Comparison of ENCODE assay signal across 27 mouse cellular contexts in the genomic region with DNA sequence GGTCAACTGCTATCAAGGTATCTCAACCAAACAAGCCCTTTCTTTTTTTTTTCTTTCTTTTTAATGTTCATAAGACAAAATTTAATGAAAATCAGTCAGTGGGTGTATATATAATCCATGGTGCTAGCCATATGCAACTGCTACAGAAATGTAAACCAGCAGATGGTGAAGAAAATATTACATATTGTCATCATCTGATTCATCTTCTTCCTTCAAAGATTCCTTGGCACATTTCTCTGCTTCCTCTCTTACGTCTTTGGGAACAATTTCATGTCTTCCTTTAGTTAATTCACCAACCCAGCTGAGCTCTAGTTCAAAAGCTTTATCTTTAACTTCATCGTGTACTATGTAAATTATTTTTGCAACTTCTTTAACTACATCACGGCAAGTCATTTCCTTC. TPM values are rescaled to one million over a fixed set of nuclear protein-coding genes. Genes with fewer than 3 reads are reported as not detected.
"Had no signal": no experiment of that assay in that cellular context is flagged by ENCODE, and none has a peak within 500 bp of the region (broad histone marks: within the 10 kb centered on the region; RNA-seq: fewer than 3 reads in every experiment).

No protein-coding gene starts in this region.

- DNase-seq: gastrocnemius, adult 2 months; gastrocnemius, postnatal 10 days; gastrocnemius, postnatal 25 days; heart, adult 18-20 months; heart, postnatal 10 days; heart, postnatal 4 days; kidney, adult 11 months; kidney, adult 2 months; kidney, adult 9 months; kidney, postnatal 14 days; kidney, postnatal 36 days; layer of hippocampus, postnatal 36 days had no signal

- ATAC-seq: hindbrain, embryonic 16.5 days; inflammation-experienced regulatory T-cells, adult 6 months; intestine, embryonic 15.5 days; liver, embryonic 12.5 days had no signal

RNA-seq across cellular contexts. Expression of a gene that starts 10.2 kb away (rescaled TPM):
- total RNA-seq: gastrocnemius, adult 2 months; gastrocnemius, postnatal 10 days; gastrocnemius, postnatal 25 days; gastrocnemius, postnatal 4 days; granulocyte monocyte progenitor cell, adult 5-6 weeks; heart, adult 18-20 months; heart, adult 8-10 months; heart, postnatal 10 days; heart, postnatal 25 days; heart, postnatal 4 days; layer of hippocampus, adult 18-20 months; layer of hippocampus, adult 8-10 months; layer of hippocampus, postnatal 14 days; layer of hippocampus, postnatal 36 days; left cerebral cortex, adult 2 months; left cerebral cortex, postnatal 14 days; left cerebral cortex, postnatal 36 days; liver, adult 2 months had no signal

RNA-seq across cellular contexts. Expression of a gene that starts 12.5 kb away (rescaled TPM):
- total RNA-seq: gastrocnemius, adult 2 months; gastrocnemius, postnatal 10 days; gastrocnemius, postnatal 25 days; gastrocnemius, postnatal 4 days; granulocyte monocyte progenitor cell, adult 5-6 weeks; heart, adult 18-20 months; heart, adult 8-10 months; heart, postnatal 10 days; heart, postnatal 25 days; heart, postnatal 4 days; layer of hippocampus, adult 18-20 months; layer of hippocampus, adult 8-10 months; layer of hippocampus, postnatal 14 days; layer of hippocampus, postnatal 36 days; left cerebral cortex, adult 2 months; left cerebral cortex, postnatal 14 days; left cerebral cortex, postnatal 36 days; liver, adult 2 months had no signal

RNA-seq across cellular contexts. Expression of a gene that starts 28.4 kb away (rescaled TPM):
- total RNA-seq: gastrocnemius, adult 2 months; gastrocnemius, postnatal 10 days; gastrocnemius, postnatal 25 days; gastrocnemius, postnatal 4 days; granulocyte monocyte progenitor cell, adult 5-6 weeks; heart, adult 18-20 months; heart, adult 8-10 months; heart, postnatal 10 days; heart, postnatal 25 days; heart, postnatal 4 days; layer of hippocampus, adult 18-20 months; layer of hippocampus, adult 8-10 months; layer of hippocampus, postnatal 14 days; layer of hippocampus, postnatal 36 days; left cerebral cortex, adult 2 months; left cerebral cortex, postnatal 14 days; left cerebral cortex, postnatal 36 days; liver, adult 2 months had no signal

RNA-seq across cellular contexts. Expression of a gene that starts 45.4 kb away (rescaled TPM):
- total RNA-seq: gastrocnemius, adult 2 months; gastrocnemius, postnatal 10 days; gastrocnemius, postnatal 25 days; gastrocnemius, postnatal 4 days; granulocyte monocyte progenitor cell, adult 5-6 weeks; heart, adult 18-20 months; heart, adult 8-10 months; heart, postnatal 10 days; heart, postnatal 25 days; heart, postnatal 4 days; layer of hippocampus, adult 18-20 months; layer of hippocampus, adult 8-10 months; layer of hippocampus, postnatal 14 days; layer of hippocampus, postnatal 36 days; left cerebral cortex, adult 2 months; left cerebral cortex, postnatal 14 days; left cerebral cortex, postnatal 36 days; liver, adult 2 months had no signal
